9 mouse cellular contexts compared by ENCODE assay signal in genomic region chr4:151108028-151108771, GRCm38 (mm10). TPM values are rescaled to one million over a fixed set of nuclear protein-coding genes. Genes with fewer than 3 reads are reported as not detected.
DNase-seq lines count a peak whose midpoint lies in the region; ATAC-seq lines count a peak whose summit lies in the region.
"Had no signal": no experiment of that assay in that cellular context is flagged by ENCODE, and none has a peak within 500 bp of the region (broad histone marks: within the 10 kb centered on the region; RNA-seq: fewer than 3 reads in every experiment).

No protein-coding gene starts in this region.

- peaks cover 12% of the 10 kb centered on the region for H3K4me1 ChIP-seq in megakaryocyte, embryonic 14.5 days

- H3K4me3 ChIP-seq in megakaryocyte, embryonic 14.5 days (replicated peaks): peak overlapping the region; percentile 84

- H3K27me3 ChIP-seq in megakaryocyte, embryonic 14.5 days (replicated peaks): peaks cover 70% of the 10 kb centered on the region

- H3K9me3 ChIP-seq in megakaryocyte, embryonic 14.5 days: no peaks in the 10 kb centered on the region

- DNase-seq in adrenal gland, adult 2 months: peak; percentile 94
- DNase-seq in embryo, embryonic 10 days (ENCODE audit: low spot score): peak; percentile 97
- DNase-seq in gastrocnemius, postnatal 25 days: peak; percentile 88
- peak; percentile 86 to 94 for DNase-seq in left cerebral cortex, postnatal 10 days (ENCODE audit: extremely low spot score in 1 of 2, low spot score in 2 of 2)
- DNase-seq in right cerebral cortex, postnatal 10 days (ENCODE audit: low spot score in 2 of 2): peak; percentile 95
- peak; percentile 72 for DNase-seq in urinary bladder, adult 2 months (ENCODE audit: low spot score)

- intact Hi-C loops in left cerebral cortex, postnatal 10 days (cut with DNase I): loop anchor here (2.0 kb wide), 1 partner anchor 21 kb away; no protein-coding TSS in a partner anchor

- peak; percentile 88 for ATAC-seq in inflammation-experienced regulatory T-cells, adult 6 months

- H3K36me3 ChIP-seq in megakaryocyte, embryonic 14.5 days (replicated peaks; ENCODE audit: low read length): no peaks in the 10 kb centered on the region

RNA-seq across cellular contexts. Expression of gene Gm13090, which starts 18.8 kb away (rescaled TPM):
- total RNA-seq in adrenal gland, adult 2 months (2021): not detected
- not detected in 2 replicates for polyA plus RNA-seq in adrenal gland, adult 2 months (2012; rRNA removed)
- not detected for total RNA-seq in gastrocnemius, postnatal 25 days (2021)
- polyA plus RNA-seq in inflammation-experienced regulatory T-cells, adult 6 months (2017; shearing (Covaris generic)): not detected
- total RNA-seq in left cerebral cortex, postnatal 10 days (2021): not detected
- not detected in 2 replicates for polyA plus RNA-seq in megakaryocyte, embryonic 14.5 days (2012; ENCODE audit: insufficient read depth, low replicate concordance)
- not detected in 2 replicates for polyA plus RNA-seq in urinary bladder, adult 2 months (2012; rRNA removed)
- polyA plus RNA-seq: gonadal fat pad, adult 2 months had no signal

RNA-seq across cellular contexts. Expression of gene Vamp3, which starts 50.4 kb away (rescaled TPM):
- 10 to 100 TPM; 63.6 to 67.0 TPM for total RNA-seq in adrenal gland, adult 2 months (2021)
- polyA plus RNA-seq in adrenal gland, adult 2 months (2012; rRNA removed): 11.4 and 12.7 TPM in 2 replicates
- 10 to 100 TPM; 49.0 to 54.0 TPM for total RNA-seq in gastrocnemius, postnatal 25 days (2021)
- 10 to 100 TPM; 43.5 to 56.3 (median 47.6) TPM for polyA plus RNA-seq in inflammation-experienced regulatory T-cells, adult 6 months (2017; shearing (Covaris generic))
- 10 to 100 TPM; 31.0 to 31.1 TPM for total RNA-seq in left cerebral cortex, postnatal 10 days (2021)
- polyA plus RNA-seq in megakaryocyte, embryonic 14.5 days (2012; ENCODE audit: insufficient read depth, low replicate concordance): 1.5 and 1.6 TPM in 2 replicates
- polyA plus RNA-seq in urinary bladder, adult 2 months (2012; rRNA removed): 77.7 and 78.5 TPM in 2 replicates

Comparison
In these comparisons a context has a peak if more than half of its experiments do, and no peak if none do; other contexts are left out.
1. Peak in every context shown above with its lines: DNase-seq, ATAC-seq and H3K4me3 ChIP-seq.